Mouse (Mus musculus) monocyte, adult 5-6 weeks (primary cell): ENCODE data around the gene Tmem121. TPM values are rescaled to one million over a fixed set of nuclear protein-coding genes. Genes with fewer than 3 reads are reported as not detected.
"Not testable (repeated sequence)": the region's sequence is repeated elsewhere in the genome, so short reads cannot be mapped to it uniquely, and the experiment has no call there.

Experiments
- ATAC-seq: fragments of 153-309, 156-312 bp; replicated peaks from 2 replicates; pipeline ENCODE4 v1.8.0; 2017; ENCODE audit warnings: mild to moderate bottlenecking; ENCODE audit not compliant: low TSS enrichment, insufficient number of reproducible peaks, severe bottlenecking, poor library complexity, low FRiP score
- total RNA-seq: library from RNA; stranded (forward); fragments of 200-1000, 200-491, 200-594 nt; gene quantifications from 3 replicates; pipeline ENCODE4 v1.2.3, GENCODE M21; 2017

The Tmem121 gene
- total RNA-seq, 1 experiment from 2014 or later: 0.19 TPM

DNA sequence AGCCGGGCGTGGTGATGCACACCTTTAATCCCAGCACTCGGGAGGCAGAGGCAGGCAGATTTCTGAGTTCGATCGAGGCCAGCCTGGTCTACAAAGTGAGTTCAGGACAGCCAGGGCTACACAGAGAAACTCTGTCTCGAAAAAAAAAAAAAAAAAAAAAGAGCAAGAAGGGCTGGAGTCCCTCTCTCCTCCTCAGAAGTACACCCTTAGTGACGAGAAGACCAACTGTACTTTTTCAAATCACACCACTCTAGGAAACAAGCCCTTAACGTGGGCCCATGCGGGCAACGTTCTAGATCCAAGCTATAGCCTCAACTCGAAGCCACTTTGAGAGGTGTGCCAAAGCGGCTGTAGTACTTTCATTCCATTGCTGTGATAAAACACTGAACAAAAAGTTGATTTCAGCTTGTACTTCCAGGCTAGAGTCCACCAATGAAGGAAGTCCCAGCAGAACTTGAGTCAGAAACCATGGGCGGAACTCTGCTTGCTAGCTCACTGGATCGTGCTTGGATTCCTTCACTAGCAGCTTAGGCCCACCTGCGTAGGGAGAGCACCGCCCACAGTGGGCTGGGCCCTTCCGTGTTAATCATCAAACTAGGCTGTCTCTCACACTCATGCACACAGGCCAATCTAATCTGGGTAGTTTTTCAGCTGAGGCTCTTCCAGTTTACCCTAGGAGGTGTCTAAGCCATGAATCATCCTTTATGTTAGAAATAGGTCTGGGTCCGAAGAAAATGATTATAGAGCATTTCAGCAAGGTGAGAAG lies 8.6 kb upstream of the Tmem121 start:
- no peak for ATAC-seq

DNA sequence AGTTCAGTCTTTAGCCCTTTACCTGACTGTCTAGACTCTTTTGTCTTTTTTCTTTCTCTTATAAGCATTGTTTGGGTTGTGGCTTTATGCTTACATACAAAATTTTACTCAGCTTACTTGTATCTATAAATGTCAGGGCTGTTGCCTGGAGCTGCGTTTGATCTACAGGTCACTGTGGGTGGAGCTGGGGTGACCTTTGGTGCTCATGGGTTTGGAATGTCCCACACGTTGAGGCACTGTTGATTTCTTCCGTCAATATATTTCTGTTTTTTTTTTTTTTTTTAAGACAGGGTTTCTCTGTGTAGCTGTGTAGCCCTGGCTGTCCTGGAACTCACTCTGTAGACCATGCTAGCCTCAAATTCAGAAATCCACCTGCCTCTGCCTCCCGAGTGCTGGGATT lies 4.7 kb upstream of the Tmem121 start:
- no peak for ATAC-seq

DNA sequence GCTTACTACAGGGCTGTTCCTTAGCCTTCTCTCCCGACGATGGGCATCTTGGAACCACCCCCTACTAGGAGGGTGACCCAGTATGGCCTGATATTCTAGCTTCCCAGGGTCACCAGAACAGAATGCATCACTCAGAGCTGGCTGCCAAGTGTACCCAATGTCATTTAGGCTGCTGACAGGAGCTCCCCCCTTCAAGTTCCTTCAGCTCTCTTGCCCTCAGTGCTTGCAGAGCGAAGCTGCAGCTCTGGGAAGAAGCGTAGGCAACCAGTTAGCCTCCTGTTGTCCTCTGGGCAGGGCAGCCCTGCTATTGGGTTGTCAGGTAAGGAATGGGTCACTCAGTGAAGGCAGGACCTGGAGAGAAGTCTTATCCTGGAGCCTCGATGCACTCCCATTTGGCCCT lies 785 bp upstream of the Tmem121 start:
- ATAC-seq: no peak

DNA sequence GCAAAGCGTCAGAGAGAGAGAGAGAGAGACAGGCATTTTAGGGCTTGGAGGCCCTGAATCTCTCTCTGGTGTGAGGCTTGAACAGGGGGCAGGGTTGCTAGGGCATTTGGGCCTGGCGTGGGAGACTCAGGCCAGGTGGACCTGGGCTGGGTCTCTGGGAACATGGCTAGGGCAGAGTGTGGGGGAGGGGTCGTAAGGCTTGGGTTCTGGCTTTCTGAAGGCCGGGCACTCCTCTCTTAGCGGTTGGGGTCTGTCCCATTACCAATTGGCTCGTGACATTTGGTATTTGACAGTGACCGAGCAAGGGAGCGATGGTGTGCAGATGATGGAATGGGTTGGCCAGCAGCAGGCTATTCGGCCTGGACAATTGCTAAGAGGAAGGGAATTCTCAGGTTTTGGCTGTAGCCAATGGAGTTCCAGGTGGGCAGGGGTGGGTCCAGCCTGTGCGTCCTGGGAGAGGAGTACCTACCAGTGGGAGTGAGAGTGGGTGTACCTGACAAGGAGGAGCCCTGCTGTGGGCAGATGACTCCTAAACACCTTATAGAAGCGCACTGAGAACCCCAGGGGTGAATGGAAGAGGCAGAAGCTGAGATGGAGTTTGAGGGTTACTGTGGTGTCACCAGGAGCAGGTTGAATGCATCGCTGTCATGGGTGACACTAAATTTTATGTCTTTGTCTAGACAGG lies 738 bp downstream of the Tmem121 start:
- no peak for ATAC-seq

DNA sequence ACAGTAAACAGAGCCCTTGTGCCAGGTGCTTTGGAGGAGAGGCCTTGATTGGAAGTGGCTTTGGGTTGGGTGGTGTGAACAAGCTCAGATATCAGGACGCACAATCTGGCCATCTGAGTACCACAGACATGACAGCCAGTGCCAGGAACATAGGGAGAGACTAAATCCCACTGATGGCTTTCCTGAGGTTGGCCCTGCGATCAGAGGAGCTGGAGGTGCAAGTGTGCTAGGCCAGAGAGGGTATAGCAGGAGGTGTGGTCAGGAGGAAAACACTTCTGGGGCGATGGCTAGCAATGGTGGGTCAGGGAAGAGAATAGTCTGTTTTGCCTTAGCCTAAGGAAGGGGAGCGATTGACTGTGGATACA lies 1.3 kb downstream of the Tmem121 start:
- ATAC-seq: no peak

DNA sequence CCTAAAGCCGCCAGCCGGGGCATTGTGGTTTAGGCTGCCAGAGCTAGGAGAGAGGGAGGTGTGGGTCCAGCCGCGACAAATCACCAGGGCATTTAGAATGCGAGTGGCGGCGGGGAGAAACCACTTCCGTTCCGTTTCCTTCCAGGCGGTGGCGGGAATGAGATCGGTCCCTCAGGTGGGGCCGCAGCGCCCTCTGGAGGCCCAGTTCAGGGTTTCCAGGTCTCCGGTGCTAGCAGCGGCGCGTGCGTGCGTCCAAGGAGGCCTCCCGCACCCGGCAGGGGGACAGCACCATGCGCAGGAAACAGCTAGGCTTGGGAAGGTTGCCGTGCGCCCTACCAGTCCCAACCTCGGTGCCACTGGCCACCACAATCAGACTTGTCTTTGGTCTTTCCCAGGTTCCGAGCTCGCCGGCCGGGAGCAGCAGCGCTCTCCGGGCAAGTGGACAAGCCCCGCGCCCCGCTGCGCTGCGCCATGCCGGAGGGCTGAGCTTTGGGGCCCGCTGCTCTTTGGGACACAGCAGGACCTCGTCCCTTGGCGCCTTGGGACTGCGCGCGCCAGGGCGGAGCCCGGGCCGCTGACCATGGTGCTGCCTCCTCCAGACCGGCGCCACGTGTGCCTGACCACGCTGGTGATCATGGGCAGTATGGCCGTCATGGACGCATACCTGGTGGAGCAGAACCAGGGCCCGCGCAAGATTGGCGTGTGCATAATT lies 2.0 kb downstream of the Tmem121 start:
- no peak for ATAC-seq

DNA sequence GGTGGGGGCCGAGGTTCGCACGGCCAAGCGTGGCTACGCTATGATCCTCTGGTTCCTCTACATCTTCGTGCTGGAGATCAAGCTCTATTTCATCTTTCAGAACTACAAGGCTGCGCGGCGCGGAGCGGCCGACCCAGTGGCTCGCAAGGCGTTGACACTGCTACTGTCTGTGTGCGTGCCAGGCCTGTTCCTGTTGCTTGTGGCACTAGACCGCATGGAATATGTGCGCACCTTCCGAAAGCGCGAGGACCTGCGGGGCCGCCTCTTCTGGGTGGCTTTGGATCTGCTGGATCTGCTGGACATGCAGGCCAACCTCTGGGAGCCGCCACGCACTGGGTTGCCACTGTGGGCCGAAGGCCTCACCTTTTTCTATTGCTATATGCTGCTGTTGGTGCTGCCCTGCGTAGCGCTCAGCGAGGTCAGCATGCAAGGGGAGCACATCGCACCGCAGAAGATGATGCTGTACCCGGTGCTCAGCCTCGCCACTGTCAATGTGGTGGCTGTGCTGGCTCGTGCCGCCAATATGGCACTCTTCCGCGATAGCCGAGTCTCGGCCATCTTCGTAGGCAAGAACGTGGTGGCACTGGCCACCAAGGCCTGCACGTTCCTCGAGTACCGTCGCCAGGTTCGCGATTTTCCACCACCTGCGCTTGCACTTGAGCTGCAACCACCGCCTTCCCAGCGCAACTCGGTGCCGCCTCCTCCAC lies 2.8 kb downstream of the Tmem121 start:
- no peak for ATAC-seq

DNA sequence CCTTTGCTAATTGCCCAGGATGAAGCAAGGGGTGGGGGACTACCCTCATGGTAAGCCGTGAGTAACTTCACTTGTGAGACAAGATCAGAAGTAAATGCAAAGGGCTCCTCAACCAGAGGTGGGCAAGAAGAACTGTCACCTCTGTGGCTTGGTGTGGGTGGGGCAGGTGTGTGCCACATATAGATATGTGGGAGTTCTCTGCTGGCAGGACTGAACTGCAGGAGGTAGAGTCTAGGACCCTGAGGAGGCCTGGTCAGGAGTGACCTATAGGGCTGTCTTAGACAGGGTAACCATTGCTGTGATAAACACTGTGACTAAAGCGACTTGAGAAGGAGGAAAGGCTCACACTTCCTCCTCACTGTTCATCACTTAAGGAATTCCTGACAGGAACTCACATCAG lies 7.7 kb downstream of the Tmem121 start:
- ATAC-seq: no peak

DNA sequence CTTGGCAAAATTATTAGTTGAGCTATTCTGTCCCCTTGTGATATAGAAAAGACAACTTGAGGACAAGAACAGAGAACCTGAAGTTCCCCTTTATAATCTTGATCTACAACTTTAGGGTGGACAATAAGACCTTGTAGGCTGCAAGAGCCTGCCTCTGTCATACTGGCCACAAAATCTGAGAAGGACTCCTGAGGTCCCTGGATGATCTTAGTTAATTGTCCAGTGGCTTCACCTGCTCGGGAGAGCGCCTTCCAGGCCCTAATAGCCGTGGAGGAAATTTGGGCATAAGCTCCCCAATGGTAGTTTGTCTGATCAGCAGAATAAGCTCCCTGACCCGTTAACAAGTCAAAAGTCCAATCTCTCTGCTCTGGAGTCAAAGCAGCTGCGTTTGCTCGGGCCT lies 13.4 kb downstream of the Tmem121 start:
- ATAC-seq: not testable (repeated sequence)

DNA sequence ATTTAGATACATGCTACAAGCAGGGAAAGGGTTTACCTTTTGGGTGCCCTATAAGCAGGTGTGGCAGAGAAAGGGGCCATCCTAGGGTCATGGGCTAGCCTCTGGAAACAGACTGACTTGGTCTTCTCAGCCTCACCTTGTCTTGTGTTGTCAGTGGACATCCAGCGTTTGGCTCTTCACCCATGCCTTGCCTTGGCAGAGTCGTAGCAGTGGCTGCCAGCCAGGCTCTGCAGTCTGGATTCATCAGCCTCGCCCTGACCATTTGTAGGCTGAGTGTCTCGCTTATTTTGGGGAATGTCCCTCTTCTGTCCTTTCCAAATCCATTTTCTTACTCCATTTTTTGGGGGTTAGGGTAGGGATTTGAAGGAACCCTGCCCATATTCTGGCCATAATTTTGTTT lies 15.6 kb downstream of the Tmem121 start:
- ATAC-seq: no peak

DNA sequence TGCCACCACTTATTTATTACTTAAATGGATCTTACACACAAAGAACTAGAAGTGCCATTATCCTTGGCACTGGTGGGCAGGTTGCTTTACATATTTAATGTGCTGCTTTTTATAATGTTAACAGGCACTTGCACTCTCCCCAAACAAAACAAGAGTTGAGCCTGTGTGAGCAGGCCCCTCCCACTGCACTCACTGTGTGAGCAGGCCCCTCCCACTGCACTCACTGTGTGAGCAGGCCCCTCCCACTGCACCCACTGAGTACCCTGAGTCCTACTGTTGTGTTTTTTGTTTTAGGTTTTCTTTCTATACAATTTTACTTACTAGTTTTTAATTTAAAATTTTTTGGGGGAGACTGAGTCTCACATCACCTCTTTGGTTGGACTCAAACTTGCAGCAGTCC lies 16.3 kb downstream of the Tmem121 start:
- no peak for ATAC-seq

DNA sequence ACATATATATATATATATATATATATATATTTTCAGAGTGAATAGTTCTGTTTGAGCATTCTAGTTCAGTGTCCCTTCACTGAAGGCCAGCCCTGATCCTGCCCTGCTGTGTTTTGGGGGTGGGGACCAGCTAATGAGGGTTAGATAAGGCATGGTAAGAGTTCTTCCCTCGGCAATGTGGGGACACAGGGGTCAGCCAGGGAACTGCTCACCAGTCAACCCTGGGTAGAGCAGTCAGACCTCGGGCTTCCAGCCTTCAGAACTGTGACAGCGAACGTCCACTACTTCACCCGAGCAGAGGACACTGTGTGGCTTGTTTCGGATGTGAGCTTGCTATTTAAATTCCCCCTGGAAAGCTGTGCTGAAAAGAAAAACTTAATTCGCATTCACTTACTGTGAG lies 17.8 kb downstream of the Tmem121 start:
- no peak for ATAC-seq

DNA sequence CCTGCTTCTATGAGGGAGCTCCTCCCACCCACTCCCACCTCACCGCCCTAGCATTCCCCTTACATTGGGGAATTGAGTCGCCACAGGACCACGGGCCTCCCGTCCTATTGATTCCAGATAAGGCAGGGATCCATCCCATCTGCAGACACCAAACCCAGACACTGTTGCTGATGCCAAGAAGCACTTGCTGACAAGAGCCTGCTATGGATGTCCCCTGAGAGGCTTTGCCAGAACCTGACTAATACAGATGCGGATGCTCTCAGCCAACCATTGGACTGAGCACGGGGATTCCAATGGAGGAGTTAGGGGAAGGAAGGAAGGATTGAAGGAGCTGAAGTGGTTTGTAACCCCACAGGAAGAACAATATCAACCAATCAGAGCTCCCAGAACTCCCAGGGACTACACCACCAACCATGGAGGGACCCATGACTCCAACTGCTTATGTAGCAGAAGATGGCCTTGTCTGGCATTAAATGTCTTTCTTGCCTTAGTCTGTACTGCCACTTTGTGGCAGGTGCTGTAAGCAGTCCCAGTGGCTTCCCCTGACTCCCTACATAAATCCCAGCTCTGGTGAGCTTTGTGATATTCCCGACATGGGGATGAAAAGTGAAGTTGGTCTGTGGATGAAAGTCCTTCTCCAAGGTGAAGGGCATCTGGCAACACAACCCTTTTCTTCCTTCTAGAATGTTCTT lies 19.7 kb downstream of the Tmem121 start:
- ATAC-seq: no peak

DNA sequence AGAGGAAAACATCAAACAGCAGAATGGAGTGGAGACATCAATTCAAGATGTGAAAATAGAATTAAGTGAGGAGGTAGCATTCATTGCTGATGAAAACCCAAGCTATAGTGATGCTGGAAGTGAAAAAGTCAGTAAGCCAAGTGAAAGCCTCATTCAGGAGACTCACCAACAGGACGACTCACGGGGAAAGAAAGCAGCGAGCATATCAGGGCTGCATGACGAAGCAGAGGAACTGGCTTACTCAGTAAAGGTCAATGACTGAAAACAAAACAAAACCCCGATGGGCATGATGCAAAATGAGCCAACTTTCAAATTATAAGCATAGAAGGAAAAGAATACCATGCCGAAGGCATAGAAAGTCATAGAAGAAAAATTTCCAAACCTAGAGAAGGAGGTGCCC lies 22.0 kb downstream of the Tmem121 start:
- no peak for ATAC-seq

DNA sequence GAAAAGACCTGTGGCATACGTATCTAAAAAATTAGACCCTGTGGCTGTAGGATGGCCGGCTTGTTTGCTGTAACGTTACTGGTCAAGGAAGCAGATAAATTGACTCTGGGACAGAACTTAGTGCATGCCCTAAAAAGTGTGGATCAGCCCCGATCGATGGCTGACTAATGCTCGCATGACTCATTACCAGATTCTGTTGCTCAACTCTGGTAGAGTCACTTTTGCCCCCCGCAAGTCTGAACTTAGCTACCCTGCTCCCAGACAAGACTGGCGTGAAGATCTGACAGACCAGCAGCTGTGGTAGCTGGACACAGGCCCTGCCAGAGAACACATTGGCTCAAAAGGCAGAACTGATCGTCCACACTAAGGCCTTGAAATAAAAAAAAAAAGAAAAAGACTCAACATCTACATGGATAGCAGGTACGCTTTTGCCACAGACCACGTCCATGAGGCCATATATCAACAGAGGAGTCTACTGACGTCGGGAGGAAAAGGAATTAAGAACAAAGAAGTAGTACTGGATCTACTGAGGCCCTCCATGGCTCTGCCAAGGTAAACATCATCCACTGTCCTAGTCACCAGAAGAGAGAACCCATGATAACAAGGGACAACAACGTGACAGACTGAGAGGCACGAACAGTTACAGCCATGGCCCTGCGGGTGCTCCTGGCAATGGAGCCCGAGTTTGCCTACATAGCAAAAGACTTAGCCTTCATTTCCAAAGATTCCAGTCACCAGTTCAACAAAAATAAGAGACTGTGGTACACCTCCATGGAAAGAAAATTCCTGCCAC lies 25.1 kb downstream of the Tmem121 start:
- no peak for ATAC-seq

DNA sequence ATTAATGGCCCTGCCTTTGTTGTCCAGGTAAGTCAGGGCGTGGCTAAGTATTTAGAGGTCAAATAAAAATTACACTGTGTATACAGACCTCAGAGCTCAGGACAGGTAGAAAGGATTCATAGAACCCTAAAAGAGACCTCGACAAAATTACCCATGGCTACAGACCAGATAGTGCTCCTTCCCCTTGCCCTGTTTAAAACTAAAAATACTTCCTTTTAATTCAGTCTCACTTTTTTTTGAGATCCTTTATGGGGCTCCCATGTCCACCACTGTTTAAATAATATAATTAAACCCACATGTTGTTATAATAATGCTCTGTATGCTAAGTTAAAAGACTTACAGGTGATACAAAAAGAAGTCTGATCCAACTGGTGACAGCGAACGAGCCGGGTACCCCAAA lies 26.0 kb downstream of the Tmem121 start:
- no peak for ATAC-seq

DNA sequence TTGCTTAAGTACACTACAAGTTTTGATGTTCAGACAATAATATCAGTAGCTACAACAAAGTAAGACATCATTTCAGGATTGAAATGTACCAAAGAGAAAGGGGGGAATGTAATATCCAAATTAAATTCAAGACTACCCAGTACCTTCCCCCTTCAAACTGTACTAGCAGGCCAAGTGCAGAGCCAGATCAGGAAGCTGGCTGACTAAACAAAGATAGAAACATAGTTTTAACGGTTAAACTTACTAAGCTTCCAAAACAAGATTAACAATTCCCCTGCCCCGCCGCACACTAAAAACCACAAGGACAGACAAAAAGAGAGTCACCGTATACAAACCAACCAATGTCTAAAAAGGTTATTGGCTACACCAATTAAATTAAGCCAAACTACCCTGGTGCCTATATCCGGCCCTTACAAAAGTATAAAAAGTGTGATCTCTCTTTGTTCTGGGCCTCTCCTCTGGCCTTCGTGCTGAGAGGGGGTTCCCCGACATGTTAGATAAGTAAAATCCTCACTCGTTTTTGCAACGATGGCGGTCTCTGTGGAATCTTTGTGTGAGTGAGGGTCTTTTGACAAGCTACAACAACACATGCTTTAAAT lies 26.7 kb downstream of the Tmem121 start:
- no peak for ATAC-seq

DNA sequence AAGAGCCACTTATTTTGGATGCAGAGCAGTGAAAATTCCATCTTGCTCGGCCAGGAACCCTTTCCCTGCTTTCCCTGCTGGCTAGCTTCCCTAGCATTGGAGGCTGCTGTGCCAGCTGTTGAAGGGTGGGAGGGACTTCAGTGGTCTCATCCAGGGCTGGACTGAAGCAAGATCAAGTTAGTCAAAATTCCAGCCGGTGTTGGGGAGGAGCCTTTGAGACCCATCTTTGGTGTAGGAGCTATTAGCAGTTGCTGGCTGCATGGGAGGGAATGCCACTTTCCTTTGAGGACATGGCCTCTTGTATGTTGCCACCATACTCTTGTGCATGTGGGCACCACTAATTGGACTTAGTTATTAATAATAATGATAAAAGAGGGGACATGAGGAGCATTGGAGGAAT lies 27.5 kb downstream of the Tmem121 start:
- no peak for ATAC-seq
